Mouse (Mus musculus): Measurements from ENCODE around the gene Gm3512. TPM values are rescaled to one million over a fixed set of nuclear protein-coding genes. Genes with fewer than 3 reads are reported as not detected.

The Gm3512 gene
- 15.3 TPM for polyA plus RNA-seq (2017; shearing (Covaris generic))

GRCm38 (mm10) chr14:7174483-7174971 is at the start of gene Gm3512:
Gm3512 (minus strand) TSS chr14:7174533.

DNA sequence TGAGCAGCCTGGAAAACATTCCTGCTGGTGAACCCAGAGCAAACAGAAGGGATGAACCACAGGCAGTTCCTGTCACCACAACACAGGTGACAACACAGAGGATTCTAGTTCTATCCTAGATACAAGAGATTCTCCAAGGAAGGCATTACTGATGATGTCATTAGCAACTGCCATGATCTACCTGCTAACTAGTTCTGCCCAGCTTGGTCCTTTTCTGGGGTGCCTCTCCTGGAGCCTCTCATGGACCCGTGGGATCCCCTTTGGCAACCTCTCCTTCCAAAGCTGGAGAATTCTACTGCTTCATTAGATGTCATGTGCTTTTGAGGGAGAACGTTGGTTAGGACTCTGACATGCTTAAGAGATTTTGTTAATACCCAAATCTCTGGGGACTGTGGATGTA is 20.1 kb upstream of the Gm3512 start, which contains the start of gene Gm16434:
Gm16434 (minus strand) TSS at position 101 of the 400 bp plus-strand sequence.

DNA sequence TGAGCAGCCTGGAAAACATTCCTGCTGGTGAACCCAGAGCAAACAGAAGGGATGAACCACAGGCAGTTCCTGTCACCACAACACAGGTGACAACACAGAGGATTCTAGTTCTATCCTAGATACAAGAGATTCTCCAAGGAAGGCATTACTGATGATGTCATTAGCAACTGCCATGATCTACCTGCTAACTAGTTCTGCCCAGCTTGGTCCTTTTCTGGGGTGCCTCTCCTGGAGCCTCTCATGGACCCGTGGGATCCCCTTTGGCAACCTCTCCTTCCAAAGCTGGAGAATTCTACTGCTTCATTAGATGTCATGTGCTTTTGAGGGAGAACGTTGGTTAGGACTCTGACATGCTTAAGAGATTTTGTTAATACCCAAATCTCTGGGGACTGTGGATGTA is 49.0 kb downstream of the Gm3512 start, which contains the start of gene Gm6676:
Gm6676 (minus strand) TSS at position 101 of the 400 bp plus-strand sequence.

Other genes starting within 250 kb of the Gm3512 start
- gene Gm6356, start 200.7 kb downstream of the Gm3512 start, polyA plus RNA-seq (2017; shearing (Covaris generic)) = not detected
- 2.4 TPM for gene Gm10406, start 147.1 kb downstream of the Gm3512 start, polyA plus RNA-seq (2017; shearing (Covaris generic))
- gene Gm3685, start 129.6 kb downstream of the Gm3512 start, polyA plus RNA-seq (2017; shearing (Covaris generic)) = not detected
- 6.2 TPM for gene Gm3696, start 73.9 kb downstream of the Gm3512 start, polyA plus RNA-seq (2017; shearing (Covaris generic))
- not detected for gene Gm6676, start 49.1 kb downstream of the Gm3512 start, polyA plus RNA-seq (2017; shearing (Covaris generic))
- gene Gm16434, start 20.0 kb upstream of the Gm3512 start, polyA plus RNA-seq (2017; shearing (Covaris generic)) = not detected
- gene Gm3727, start 90.2 kb upstream of the Gm3512 start, polyA plus RNA-seq (2017; shearing (Covaris generic)) = not detected
- 14.7 TPM for gene Gm3739, start 140.5 kb upstream of the Gm3512 start, polyA plus RNA-seq (2017; shearing (Covaris generic))
- not detected for gene Gm5797, start 157.9 kb upstream of the Gm3512 start, polyA plus RNA-seq (2017; shearing (Covaris generic))
- gene Gm8374, start 190.6 kb upstream of the Gm3512 start, polyA plus RNA-seq (2017; shearing (Covaris generic)) = not detected

Data from inflammation-experienced regulatory T-cells, adult 16 weeks (primary cell).